Mouse (Mus musculus) duodenum, adult 2 months (tissue): ENCODE data around the gene Ccdc159. TPM values are rescaled to one million over a fixed set of nuclear protein-coding genes. Genes with fewer than 3 reads are reported as not detected.

ENCODE experiments used
- polyA plus RNA-seq: library from polyadenylated mRNA; depleted of rRNA; stranded (reverse); fragments of >200 nt; gene quantifications from 2 replicates; pipeline ENCODE4 v1.2.3, GENCODE M21; 2012; ENCODE audit warnings: low replicate concordance; rRNA removed

Ccdc159 gene
- polyA plus RNA-seq: 0.63 and 2.5 TPM in 2 replicates

GRCm38 (mm10) chr9:21927208-21927753 is at the start of gene Ccdc159, which contains the start of gene Tmem205:
Ccdc159 (plus strand) TSS chr9:21927471.
Tmem205 (minus strand) TSS chr9:21927556.

DNA sequence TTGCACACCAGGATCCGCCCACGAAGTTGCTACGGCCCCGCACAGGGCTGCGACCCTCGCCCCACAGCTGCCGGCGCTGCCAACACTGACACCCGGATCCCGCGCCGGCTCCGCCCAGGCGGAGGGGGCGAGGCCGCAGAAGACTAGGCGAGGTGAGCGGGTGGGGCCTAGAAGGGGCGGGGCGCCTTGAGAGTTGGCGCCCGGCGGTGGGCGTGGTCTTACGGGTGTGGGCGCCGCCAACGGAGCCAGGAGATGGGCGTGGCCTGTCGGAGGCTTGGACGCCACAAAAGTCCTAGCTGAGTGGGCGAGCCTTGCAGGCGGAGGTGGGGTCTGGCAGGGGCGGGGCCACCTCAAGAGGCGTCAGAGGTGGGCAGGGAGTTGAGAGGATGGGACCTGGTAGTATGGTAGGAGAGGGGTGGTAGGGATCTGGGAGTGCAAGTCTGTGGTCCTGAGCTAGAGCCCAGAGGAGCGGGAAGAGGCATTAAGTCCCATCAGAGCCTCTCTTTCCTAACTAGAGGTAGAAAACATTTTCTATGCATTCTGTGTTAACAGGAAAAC is 9.2 kb upstream of the Ccdc159 start, which contains the start of gene Rab3d:
Gene Rab3d, minus strand, starts transcription at position 158 of the 558 bp plus-strand sequence.

GRCm38 (mm10) chr9:21936692-21937570 is 9.7 kb downstream of the Ccdc159 start, which contains the start of gene Plppr2:
Plppr2 (plus strand) TSS chr9:21937033.

DNA sequence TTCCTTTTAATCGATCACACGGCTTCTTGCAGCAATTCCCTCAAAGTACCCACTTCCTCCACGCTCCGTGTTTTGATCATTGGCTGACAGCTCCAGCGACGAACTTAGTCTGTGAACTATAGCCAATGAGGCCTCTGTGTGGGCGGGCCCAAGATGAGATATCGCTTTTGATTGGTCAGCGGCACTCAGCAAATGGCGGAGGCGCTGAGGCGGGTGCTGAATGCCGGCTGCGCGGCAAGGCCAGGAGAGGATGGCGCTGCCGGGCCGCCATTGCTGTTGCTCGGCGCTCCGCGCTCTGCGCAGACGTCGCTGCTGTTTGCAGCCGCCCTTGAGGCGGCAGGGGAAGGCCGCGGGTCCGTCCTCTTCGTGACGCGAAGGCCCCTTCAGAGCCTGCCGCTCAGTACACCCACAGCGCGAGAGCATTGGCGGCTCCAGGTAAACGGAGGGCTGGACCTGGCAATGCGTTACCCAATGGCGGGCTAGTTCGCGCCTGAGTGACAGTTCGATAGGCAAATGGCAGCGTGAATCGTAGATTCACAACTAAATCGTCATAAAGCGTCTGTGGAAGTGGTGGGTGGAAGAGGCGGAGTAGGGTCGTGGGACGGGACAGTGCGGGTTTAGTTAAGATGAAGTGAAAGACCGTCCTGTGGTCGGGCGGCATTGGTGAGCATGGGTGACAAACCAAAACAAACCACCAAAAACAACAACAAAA is 28.5 kb downstream of the Ccdc159 start, which contains the start of gene Swsap1:
Gene Swsap1, plus strand, starts transcription at position 186 of the 712 bp plus-strand sequence.

GRCm38 (mm10) chr9:21963417-21963816 is 36.1 kb downstream of the Ccdc159 start, which contains the start of gene Epor:
Epor (minus strand) TSS chr9:21963506.

Other genes starting within 250 kb of the Ccdc159 start
- 28.7 and 47.8 TPM in 2 replicates for gene Ldlr, start 204.0 kb upstream of the Ccdc159 start, polyA plus RNA-seq
- gene Spc24, start 167.2 kb upstream of the Ccdc159 start, polyA plus RNA-seq: 9.2 and 13.7 TPM in 2 replicates
- 13.1 and 22.7 TPM in 2 replicates for gene Kank2, start 128.7 kb upstream of the Ccdc159 start, polyA plus RNA-seq
- gene Angptl8, start 92.0 kb upstream of the Ccdc159 start, polyA plus RNA-seq: 18.2 and 18.8 TPM in 2 replicates
- gene Dock6, start 74.8 kb upstream of the Ccdc159 start, polyA plus RNA-seq: 43.2 and 51.0 TPM in 2 replicates
- gene Rab3d, start 9.3 kb upstream of the Ccdc159 start, polyA plus RNA-seq: 32.5 and 58.0 TPM in 2 replicates
- 191 and 195 TPM in 2 replicates for gene Tmem205, start 85 bp downstream of the Ccdc159 start, polyA plus RNA-seq
- 6.9 and 11.4 TPM in 2 replicates for gene Plppr2, start 9.6 kb downstream of the Ccdc159 start, polyA plus RNA-seq
- 5.6 and 8.0 TPM in 2 replicates for gene Swsap1, start 28.3 kb downstream of the Ccdc159 start, polyA plus RNA-seq
- gene Epor, start 36.0 kb downstream of the Ccdc159 start, polyA plus RNA-seq: 2.4 and 3.9 TPM in 2 replicates
- gene Rgl3, start 62.0 kb downstream of the Ccdc159 start, polyA plus RNA-seq: 2.9 and 12.6 TPM in 2 replicates
- gene Ccdc151, start 75.2 kb downstream of the Ccdc159 start, polyA plus RNA-seq: 0.17 TPM in 1 of 2 replicates, not detected in the other
- gene Prkcsh, start 75.3 kb downstream of the Ccdc159 start, polyA plus RNA-seq: 118 and 211 TPM in 2 replicates
- 0.13 and 0.46 TPM in 2 replicates for gene Elavl3, start 124.6 kb downstream of the Ccdc159 start, polyA plus RNA-seq
- gene Gm49318, start 143.8 kb downstream of the Ccdc159 start, polyA plus RNA-seq: not detected in 2 replicates
- gene Zfp653, start 143.9 kb downstream of the Ccdc159 start, polyA plus RNA-seq: 8.8 and 9.9 TPM in 2 replicates
- gene Ecsit, start 158.0 kb downstream of the Ccdc159 start, polyA plus RNA-seq: 48.2 and 51.0 TPM in 2 replicates
- 144 and 245 TPM in 2 replicates for gene Cnn1, start 171.7 kb downstream of the Ccdc159 start, polyA plus RNA-seq
- gene Elof1, start 189.7 kb downstream of the Ccdc159 start, polyA plus RNA-seq: 118 and 169 TPM in 2 replicates
- 197 and 274 TPM in 2 replicates for gene Acp5, start 208.2 kb downstream of the Ccdc159 start, polyA plus RNA-seq
- gene Pigyl, start 229.4 kb downstream of the Ccdc159 start, polyA plus RNA-seq: 40.5 and 49.4 TPM in 2 replicates